Mouse (Mus musculus) liver, adult 2 months (tissue): ENCODE results near the gene 2310039H08Rik. TPM values are rescaled to one million over a fixed set of nuclear protein-coding genes. Genes with fewer than 3 reads are reported as not detected.
A peak's percentile ranks its signal among the peaks of the same experiment; 100 is the strongest.

ENCODE experiments used
- DNase-seq: peaks from one replicate; pipeline ENCODE4 v3.0.0-alpha.2; 2011; ENCODE audit warnings: low read depth, low spot score; ENCODE audit errors: extremely low read depth
- H3K27ac ChIP-seq: fragments of 200-500 bp; replicated peaks from 2 replicates; pipeline ENCODE4 v1.5.1; 2012; ENCODE audit warnings: low read depth, mild to moderate bottlenecking, control low read depth, inconsistent platforms, low read length; ENCODE audit not compliant: insufficient read depth
- H3K27me3 ChIP-seq: fragments of 200-500 bp; 2 replicates; pipeline ENCODE4 v1.6.1; 2012; ENCODE audit warnings: mild to moderate bottlenecking, moderate library complexity, low read length, inconsistent platforms; ENCODE audit not compliant: control insufficient read depth, insufficient read depth
- H3K36me3 ChIP-seq: fragments of 200-500 bp; 2 replicates; pipeline ENCODE4 v1.6.1; 2012; ENCODE audit warnings: low read length, inconsistent platforms; ENCODE audit not compliant: control insufficient read depth, insufficient read depth
- H3K4me1 ChIP-seq: fragments of 200-500 bp; 2 replicates; pipeline ENCODE4 v1.6.1; 2011; ENCODE audit warnings: low read length; ENCODE audit not compliant: control insufficient read depth, insufficient read depth
- H3K4me3 ChIP-seq: fragments of 200-500 bp; 2 replicates; pipeline ENCODE4 v1.5.1; 2011; ENCODE audit warnings: low read depth, mild to moderate bottlenecking, control low read depth, low read length, moderate library complexity; ENCODE audit not compliant: insufficient read depth
- H3K79me2 ChIP-seq: fragments of 200-500 bp; 2 replicates; pipeline ENCODE4 v1.6.1; 2012; ENCODE audit warnings: inconsistent platforms, mild to moderate bottlenecking, low read length, moderate library complexity; ENCODE audit not compliant: control insufficient read depth, insufficient read depth
- H3K9ac ChIP-seq: fragments of 200-500 bp; 2 replicates; pipeline ENCODE4 v1.6.1; 2012; ENCODE audit warnings: low read depth, mild to moderate bottlenecking, control low read depth, inconsistent platforms, low read length
- CTCF ChIP-seq: fragments of 200-500 bp; IDR thresholded peaks from 2 replicates; pipeline ENCODE4 v1.5.1; 2011; ENCODE audit warnings: low read depth, low read length, control low read depth
- POLR2A ChIP-seq: fragments of 200-500 bp; IDR thresholded peaks from 2 replicates; pipeline ENCODE4 v1.6.1; 2011; ENCODE audit warnings: low read length, control low read depth; ENCODE audit not compliant: insufficient read depth; ENCODE audit errors: extremely low read depth
- WGBS: fragments of 180-500 bp; shearing (Covaris S2); methylation state at CpG from one replicate; pipeline ENCODE4 v1.1.7; 2018; 5-methylcytosine and 5-hydroxymethylcytosine counted together
- polyA plus RNA-seq: library from polyadenylated mRNA; depleted of rRNA; stranded (reverse); fragments of >200 nt; gene quantifications from 2 replicates; pipeline ENCODE4 v1.2.3, GENCODE M21; 2012
- total RNA-seq: library from RNA; depleted of rRNA; stranded (reverse); fragments of >200 nt; gene quantifications from 2 replicates; pipeline ENCODE4 v1.2.3, GENCODE M21; 2014

The 2310039H08Rik gene
- total and polyA plus RNA-seq, 2 experiments = 97.6 to 167 TPM

- H3K9ac ChIP-seq = no peak overlapping the region
- H3K36me3 ChIP-seq = peaks cover 16% of the 10 kb centered on the region
- H3K4me1 ChIP-seq = no peaks in the 10 kb centered on the region
- no peak overlapping the region for H3K27ac ChIP-seq
- H3K4me3 ChIP-seq = no peak overlapping the region
- no peaks in the 10 kb centered on the region for H3K79me2 ChIP-seq
- 66% methylated on average over 8 of the region's 8 CpGs for WGBS
- H3K27me3 ChIP-seq = no peaks in the 10 kb centered on the region
- no peak for TF ChIP-seq POLR2A
- TF ChIP-seq CTCF = no peak
- no peak for DNase-seq
Observed at GRCm38 (mm10) chr17:46797386-46797785, 25.0 kb downstream of the 2310039H08Rik start.

GRCm38 (mm10) chr17:46799680-46800079 lies 27.2 kb downstream of the 2310039H08Rik start:
- DNase-seq = no peak
- Histone ChIP-seq H3K36me3 (peaks cover 19% of the 10 kb centered on the region), H3K79me2 (no peaks in the 10 kb centered on the region), H3K9ac (no peak overlapping the region), H3K4me1 (no peaks in the 10 kb centered on the region), H3K27ac (no peak overlapping the region), H3K27me3 (no peaks in the 10 kb centered on the region), H3K4me3 (no peak overlapping the region)
- TF ChIP-seq POLR2A (no peak), CTCF (no peak)
- WGBS = 82% methylated on average over 10 of the region's 10 CpGs

DNA sequence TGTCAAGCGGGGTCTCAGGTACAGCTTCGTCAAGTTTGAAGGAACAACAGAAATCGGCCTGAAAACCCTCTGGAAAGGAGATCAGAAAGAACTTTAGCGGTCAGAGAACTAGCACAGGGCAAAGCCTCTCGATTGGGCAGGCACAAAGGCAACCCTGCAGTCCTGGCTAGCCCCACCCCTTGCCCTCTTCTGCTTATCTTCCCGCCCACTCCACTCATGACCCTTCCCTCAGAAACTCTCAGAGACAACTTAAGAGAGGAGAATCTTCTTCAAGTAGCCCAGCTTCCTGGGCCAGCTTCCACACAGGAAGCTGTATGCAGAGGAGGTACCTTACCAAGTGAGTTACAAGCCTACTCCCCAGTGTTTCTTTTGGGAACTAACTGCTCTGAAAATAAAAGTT lies 29.3 kb downstream of the 2310039H08Rik start:
- H3K4me3 ChIP-seq = no peak overlapping the region
- 89% methylated on average over 6 of the region's 6 CpGs for WGBS
- no peak overlapping the region for H3K27ac ChIP-seq
- peaks cover 26% of the 10 kb centered on the region for H3K36me3 ChIP-seq
- H3K27me3 ChIP-seq = no peaks in the 10 kb centered on the region
- no peak for DNase-seq
- H3K79me2 ChIP-seq = no peaks in the 10 kb centered on the region
- H3K4me1 ChIP-seq = no peaks in the 10 kb centered on the region
- no peak overlapping the region for H3K9ac ChIP-seq
- TF ChIP-seq POLR2A (no peak), CTCF (no peak)

DNA sequence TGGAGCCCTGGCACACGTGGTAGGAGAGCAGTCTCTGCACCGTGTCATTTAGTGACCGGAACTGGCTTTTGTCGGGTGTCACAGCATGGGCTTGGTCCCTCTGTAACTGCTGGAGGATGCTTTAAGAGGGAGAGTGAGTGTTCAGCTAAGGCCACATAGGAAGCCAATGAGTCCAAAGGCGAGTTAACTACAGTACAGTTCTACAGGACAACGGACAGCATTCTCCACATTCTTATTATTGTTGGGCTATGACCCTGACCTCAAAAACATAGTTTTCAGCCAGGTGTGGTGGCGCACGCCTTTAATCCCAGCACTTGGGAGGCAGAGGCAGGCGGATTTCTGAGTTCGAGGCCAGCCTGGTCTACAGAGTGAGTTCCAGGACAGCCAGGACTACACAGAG lies 35.9 kb downstream of the 2310039H08Rik start:
- 90% methylated on average over 10 of the region's 10 CpGs for WGBS
- Histone ChIP-seq H3K4me1 (peaks cover 5% of the 10 kb centered on the region; the same call in 1 of the 2 replicates), H3K4me3 (no peak overlapping the region), H3K9ac (no peak overlapping the region), H3K27me3 (no peaks in the 10 kb centered on the region), H3K27ac (no peak overlapping the region), H3K36me3 (peaks cover 40% of the 10 kb centered on the region), H3K79me2 (no peaks in the 10 kb centered on the region)
- TF ChIP-seq CTCF (no peak), POLR2A (no peak)
- no peak for DNase-seq

GRCm38 (mm10) chr17:46809131-46809830 lies 36.8 kb downstream of the 2310039H08Rik start:
- Histone ChIP-seq H3K27me3 (no peaks in the 10 kb centered on the region), H3K36me3 (peaks cover 39% of the 10 kb centered on the region), H3K4me3 (no peak overlapping the region), H3K79me2 (no peaks in the 10 kb centered on the region), H3K9ac (0 out of 2 replicates have a peak overlapping the region, but pooled peaks have one; percentile 17), H3K4me1 (peaks cover 5% of the 10 kb centered on the region; the same call in 1 of the 2 replicates), H3K27ac (peak overlapping the region; percentile 60)
- 26% methylated on average over 6 of the region's 6 CpGs for WGBS
- DNase-seq = peak; percentile 82
- TF ChIP-seq CTCF (no peak), POLR2A (no peak)

DNA sequence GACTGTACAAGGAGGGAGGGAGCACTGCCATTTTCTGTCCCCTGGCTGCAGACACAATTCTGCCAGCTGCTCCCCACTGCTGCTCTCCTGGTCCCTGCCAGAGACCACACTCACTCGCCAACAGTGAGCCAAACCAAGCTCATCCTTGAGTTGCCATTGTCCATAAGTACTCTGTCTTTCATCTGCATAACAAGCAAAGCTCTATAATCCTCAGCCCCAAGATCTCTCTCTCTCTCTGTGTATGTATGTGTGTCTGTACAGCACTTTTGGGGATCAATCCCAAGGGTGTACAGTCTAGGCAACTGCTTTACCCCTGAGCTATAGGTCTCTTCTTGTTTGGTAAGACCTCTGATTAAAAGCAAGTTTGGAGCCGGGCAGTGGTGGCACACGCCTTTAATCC lies 38.2 kb downstream of the 2310039H08Rik start:
- Histone ChIP-seq H3K4me1 (peaks cover 5% of the 10 kb centered on the region; the same call in 1 of the 2 replicates), H3K27ac (no peak overlapping the region), H3K79me2 (no peaks in the 10 kb centered on the region; the same call in none of the 2 replicates), H3K27me3 (no peaks in the 10 kb centered on the region), H3K4me3 (no peak overlapping the region), H3K36me3 (peaks cover 39% of the 10 kb centered on the region), H3K9ac (no peak overlapping the region)
- WGBS = 96% methylated on average over 3 of the region's 3 CpGs
- no peak for TF ChIP-seq CTCF
- TF ChIP-seq POLR2A = no peak
- DNase-seq = no peak
